Mouse (Mus musculus) bone marrow macrophage, adult 2 months (primary cell): ENCODE measurements around the gene Brk1. TPM values are rescaled to one million over a fixed set of nuclear protein-coding genes. Genes with fewer than 3 reads are reported as not detected.

Experiments
- H3K27ac ChIP-seq: 2 replicates; pipeline ENCODE4 v1.5.1; 2012; ENCODE audit warnings: low read depth, low read length; ENCODE audit not compliant: insufficient read depth
- H3K4me1 ChIP-seq: 2 replicates; pipeline ENCODE4 v1.6.1; 2012; ENCODE audit warnings: low read length; ENCODE audit not compliant: control insufficient read depth, insufficient read depth
- H3K4me3 ChIP-seq: 2 replicates; pipeline ENCODE4 v1.5.1; 2012; ENCODE audit warnings: mild to moderate bottlenecking, low read length, moderate library complexity; ENCODE audit not compliant: insufficient read depth
- CTCF ChIP-seq: IDR thresholded peaks from 2 replicates; pipeline ENCODE4 v1.5.1; 2012; ENCODE audit warnings: low read depth, mild to moderate bottlenecking, low read length, moderate library complexity
- POLR2A ChIP-seq: IDR thresholded peaks from 2 replicates; pipeline ENCODE4 v1.6.1; 2012; ENCODE audit warnings: mild to moderate bottlenecking, low read depth, low read length, borderline replicate concordance
- polyA plus RNA-seq: library from polyadenylated mRNA; stranded (reverse); fragments of >200 nt; gene quantifications from 2 replicates; pipeline ENCODE4 v1.2.4, GENCODE M21; 2012; ENCODE audit not compliant: missing spikeins, insufficient read depth, insufficient read length

Brk1 gene
- polyA plus RNA-seq: 300 and 316 TPM in 2 replicates

DNA sequence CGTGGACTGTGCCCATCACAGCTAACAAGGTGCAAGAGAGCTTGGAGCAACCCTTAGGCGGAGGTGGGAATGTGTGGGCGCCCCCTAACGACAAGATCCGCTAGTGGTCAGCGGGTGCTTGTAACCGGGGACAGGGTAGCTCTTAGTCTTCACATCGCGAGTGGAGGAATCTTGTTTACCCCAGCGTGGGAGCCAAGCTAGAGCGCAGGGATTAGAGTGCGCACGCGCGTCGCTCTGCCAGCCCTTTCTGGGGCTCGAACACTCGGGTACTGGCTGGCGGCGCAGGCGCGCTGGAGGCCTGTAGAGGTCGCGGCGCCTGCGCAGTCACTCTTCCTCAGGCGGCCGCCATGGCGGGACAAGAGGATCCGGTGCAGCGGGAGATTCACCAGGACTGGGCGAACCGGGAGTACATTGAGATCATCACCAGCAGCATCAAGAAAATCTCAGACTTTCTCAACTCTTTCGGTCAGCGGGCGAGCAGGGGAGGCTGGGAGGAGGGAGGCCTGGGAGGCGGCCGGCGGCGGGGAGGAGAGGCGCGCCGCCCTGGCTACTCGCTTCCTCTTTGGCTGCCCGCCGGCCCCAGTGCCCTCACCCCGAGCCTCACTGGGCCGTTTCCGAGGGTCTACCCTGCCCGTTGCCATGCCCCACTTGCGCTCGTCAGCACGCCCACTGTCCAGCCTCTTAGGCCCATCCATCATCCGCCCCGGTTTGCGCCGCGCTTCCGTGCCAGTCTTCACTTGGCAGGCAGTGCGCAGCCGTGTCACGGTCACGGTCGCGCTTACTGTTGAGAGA, at the start of gene Brk1:
Brk1 (plus strand) TSS at position 341 of the 792 bp plus-strand sequence.
- H3K4me3 ChIP-seq: peak within 1 kb of the TSS; percentile 91
- TF ChIP-seq POLR2A (no peak), CTCF (peak; percentile 66)
- H3K27ac ChIP-seq: peak within 1 kb of the TSS; percentile 65
- H3K4me1 ChIP-seq: peaks cover 13% of the 10 kb centered on the region

DNA sequence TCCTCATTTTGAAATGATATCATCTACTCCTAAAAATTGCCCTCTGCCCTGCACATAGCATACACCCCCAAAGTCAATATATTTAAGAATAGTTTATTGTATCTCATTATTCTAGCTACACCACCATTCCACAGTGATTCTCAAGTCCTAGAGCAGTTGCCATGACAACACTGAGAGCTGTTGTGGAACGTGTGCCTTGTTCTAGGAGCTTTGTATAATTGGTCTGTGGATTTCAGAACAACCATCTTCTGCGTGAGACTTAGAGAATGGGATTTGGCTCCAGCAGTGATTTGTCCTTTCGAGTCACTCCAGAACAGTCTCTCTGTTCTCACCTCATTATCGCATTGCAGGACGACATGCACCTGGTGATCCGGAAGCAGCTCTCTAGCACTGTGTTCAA, 44.8 kb upstream of the Brk1 start:
- Histone ChIP-seq H3K4me3 (no peak overlapping the region), H3K4me1 (peaks cover 4% of the 10 kb centered on the region; the same call in 1 of the 2 replicates), H3K27ac (no peak overlapping the region)
- TF ChIP-seq CTCF (no peak), POLR2A (no peak)

DNA sequence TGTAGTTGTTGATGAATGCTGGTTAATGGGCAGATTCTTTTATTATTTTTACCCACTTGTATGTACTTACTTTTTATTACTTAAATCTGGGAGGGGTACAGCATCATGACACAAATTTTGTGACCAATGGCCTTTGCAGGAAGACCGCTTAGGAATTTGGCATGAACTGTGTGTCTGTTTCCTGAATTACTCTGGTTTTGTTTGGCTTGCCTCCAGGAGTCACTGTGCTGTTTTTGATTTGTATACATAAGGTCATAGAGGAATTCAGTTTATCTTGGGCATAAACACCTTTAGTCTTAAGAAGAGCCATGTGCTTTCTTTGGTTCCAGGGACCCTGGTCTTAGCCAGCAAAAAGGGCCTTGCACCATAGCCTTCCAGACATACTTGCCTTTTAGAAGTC, 40.0 kb upstream of the Brk1 start:
- no peak overlapping the region for H3K4me3 ChIP-seq
- no peak overlapping the region for H3K27ac ChIP-seq
- peaks cover 2% of the 10 kb centered on the region; the same call in 1 of the 2 replicates for H3K4me1 ChIP-seq
- TF ChIP-seq CTCF: no peak
- no peak for TF ChIP-seq POLR2A

DNA sequence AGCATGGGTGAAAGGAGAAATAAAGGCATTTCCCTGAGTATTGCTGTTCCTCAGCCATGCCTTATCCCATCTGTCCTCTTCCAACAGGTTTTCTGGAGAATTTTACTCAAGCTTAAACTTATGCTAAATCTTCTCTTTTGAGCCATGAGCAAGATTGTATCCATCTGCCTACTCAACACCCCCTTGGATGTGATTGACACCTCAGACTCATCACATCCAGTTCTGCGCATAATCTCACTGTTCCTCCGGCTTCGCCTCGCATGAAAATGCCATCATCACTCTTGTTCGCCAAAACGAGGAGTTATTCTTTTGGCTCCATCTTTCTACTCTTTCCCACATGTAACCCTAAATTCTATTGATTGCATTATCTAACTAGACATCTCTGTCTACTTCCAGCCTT, 28.5 kb upstream of the Brk1 start:
- no peak for TF ChIP-seq CTCF
- no peak for TF ChIP-seq POLR2A
- no peak overlapping the region for H3K4me3 ChIP-seq
- no peaks in the 10 kb centered on the region for H3K4me1 ChIP-seq

DNA sequence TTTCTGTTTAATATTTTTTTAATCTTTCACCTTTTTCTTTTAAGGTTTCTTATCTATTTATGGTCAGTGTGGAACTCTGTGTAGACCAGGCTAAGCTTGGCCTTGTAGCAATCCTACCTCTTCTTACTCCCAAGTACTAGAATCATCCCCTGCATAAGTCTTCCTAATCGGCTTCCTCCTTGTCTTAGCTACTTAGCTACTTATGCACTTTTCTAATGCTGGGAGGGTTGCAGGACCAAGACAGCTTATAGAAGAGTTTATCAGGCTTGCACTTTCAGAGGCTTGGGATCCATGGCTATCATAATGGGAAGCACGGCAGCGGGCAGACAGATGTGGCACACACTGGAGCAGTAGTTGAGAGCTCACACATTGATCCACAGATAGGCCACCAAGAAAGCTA, 25.3 kb upstream of the Brk1 start:
- Histone ChIP-seq H3K27ac (no peak overlapping the region), H3K4me3 (no peak overlapping the region), H3K4me1 (no peaks in the 10 kb centered on the region)
- TF ChIP-seq POLR2A (no peak), CTCF (no peak)

More for the DNA sequence above, 28.5 kb upstream of the Brk1 start:
- H3K27ac ChIP-seq: no peak overlapping the region

DNA sequence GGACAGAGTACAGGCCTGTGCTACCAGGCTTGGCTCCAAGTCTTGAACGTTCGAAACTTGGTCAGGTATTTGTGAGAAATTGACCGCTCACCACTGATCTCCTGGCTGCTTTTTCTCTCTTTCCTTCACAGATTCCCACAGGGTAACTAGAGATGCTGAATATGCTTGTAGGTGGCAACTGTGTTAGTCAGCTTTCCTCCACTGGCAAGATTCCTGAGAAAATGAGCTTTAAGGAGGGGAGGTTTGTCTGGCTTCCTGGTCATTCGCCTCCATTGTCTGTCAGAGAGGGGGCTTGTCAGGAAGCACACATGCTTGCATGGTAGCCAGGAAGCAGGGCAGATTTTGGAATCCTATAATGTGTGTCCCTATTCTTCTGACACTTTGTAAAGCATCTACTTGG, 21.5 kb upstream of the Brk1 start:
- TF ChIP-seq CTCF: no peak
- no peak for TF ChIP-seq POLR2A
- Histone ChIP-seq H3K4me3 (no peak overlapping the region), H3K4me1 (no peaks in the 10 kb centered on the region), H3K27ac (no peak overlapping the region)

DNA sequence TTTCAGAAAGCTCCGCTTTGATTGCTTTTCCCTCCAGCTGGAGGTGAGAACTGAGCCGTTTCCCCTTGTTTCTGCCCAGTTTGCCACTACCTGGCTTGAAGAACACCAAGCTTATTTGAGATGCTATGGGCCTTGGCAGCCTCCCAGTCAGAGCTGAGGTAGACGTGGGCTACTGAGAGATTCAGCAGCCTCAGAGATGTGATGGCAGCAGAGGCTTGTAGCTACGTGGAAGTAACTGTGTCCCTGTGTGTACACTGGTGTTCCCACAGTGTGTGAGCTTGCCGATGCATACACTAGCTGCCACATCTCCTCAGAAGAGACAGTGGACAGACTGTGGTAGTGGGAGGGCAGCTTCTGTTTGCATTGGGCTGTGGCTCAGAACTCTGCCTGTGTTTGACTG, 19.5 kb upstream of the Brk1 start:
- TF ChIP-seq CTCF (no peak), POLR2A (no peak)
- no peak overlapping the region for H3K27ac ChIP-seq
- no peaks in the 10 kb centered on the region for H3K4me1 ChIP-seq
- H3K4me3 ChIP-seq: no peak overlapping the region

DNA sequence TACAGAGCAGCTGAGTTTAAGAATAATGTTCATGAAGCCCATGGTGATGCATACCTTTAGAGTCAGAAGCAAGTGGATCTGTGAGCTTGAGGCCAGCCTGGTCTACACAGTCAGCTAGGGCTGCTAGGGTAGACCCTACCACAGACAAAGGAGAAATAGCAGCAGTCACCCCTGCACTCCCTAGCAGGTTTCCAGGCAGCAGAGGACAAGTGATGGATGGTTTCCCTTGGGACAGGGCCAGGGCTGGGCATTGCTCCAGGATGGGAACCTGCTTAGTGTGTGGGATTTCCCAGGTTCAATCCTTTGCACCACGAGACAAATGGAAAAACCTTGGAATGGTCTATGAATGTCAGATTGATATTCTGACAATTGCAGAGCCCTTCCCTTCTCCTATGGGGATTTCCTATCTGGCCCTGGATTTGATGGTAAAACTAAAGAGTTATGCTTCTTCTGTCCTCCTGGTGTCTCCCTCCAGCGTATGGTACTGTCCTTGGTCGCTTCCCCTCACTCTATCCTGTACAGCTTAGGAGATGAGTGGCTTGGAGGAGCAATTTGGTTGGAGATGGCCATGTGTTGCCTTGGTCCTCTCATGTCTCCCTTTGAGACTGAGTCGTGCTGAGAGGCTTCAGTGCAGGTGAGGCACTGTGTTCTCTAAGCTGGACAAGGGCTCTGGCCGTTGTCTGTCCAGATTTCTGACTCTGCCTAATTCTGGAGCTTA, 17.9 kb upstream of the Brk1 start:
- no peak overlapping the region for H3K4me3 ChIP-seq
- TF ChIP-seq CTCF: no peak
- TF ChIP-seq POLR2A: no peak
- no peaks in the 10 kb centered on the region for H3K4me1 ChIP-seq
- H3K27ac ChIP-seq: no peak overlapping the region

DNA sequence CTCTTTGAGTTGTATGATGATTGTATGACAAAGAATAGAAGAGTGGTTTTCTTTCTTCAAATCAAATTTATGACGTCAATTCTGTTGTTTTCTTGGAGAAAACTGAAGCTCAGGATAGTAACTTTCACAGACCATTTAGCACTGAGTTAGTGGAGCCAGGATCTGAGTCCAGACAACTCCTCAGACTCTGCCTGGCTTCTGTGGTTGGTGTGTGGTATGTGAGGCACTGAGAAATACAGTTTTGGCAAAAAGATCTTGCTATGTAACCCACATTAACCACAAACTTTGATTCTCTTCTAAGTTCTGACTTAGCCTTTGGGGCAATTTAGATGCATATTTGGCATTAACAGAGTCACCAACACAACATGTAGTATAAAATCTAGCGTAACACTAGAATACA, 11.9 kb upstream of the Brk1 start:
- Histone ChIP-seq H3K27ac (no peak overlapping the region), H3K4me3 (no peak overlapping the region), H3K4me1 (no peaks in the 10 kb centered on the region)
- TF ChIP-seq POLR2A: no peak
- TF ChIP-seq CTCF: no peak

DNA sequence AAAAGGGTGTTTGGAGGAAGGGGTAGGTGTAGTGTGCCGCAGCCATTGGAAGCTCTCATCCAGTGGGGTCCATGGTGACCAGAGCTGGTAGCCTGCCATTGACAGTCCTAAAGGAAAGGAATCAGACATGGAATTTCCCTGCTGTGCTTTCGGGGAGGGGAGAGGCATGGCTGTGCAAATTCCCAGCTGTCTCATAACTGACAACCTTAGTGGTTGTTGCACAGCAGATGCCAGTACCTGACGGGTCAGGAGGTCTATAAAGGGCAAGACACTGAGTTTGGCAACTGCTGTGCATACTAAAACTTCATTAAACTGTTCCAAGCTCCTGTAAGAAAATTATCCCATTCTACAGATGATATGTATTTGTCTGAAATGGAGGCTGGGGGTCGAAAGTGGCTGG, 6.6 kb upstream of the Brk1 start:
- H3K4me1 ChIP-seq: no peaks in the 10 kb centered on the region
- TF ChIP-seq CTCF (no peak), POLR2A (no peak)
- H3K4me3 ChIP-seq: no peak overlapping the region
- no peak overlapping the region for H3K27ac ChIP-seq
